Mouse (Mus musculus) brain, embryonic 14.5 days (tissue): Measurements from ENCODE around the gene Mlf2.

Source experiments
- CTCF ChIP-seq: fragments of 200-500 bp; IDR thresholded peaks from 2 replicates; pipeline ENCODE4 v1.5.1; 2012; ENCODE audit warnings: inconsistent platforms, mild to moderate bottlenecking, moderate library complexity, borderline replicate concordance; ENCODE audit not compliant: insufficient read depth, insufficient read length; ENCODE audit errors: extremely low read depth
- POLR2A ChIP-seq: fragments of 200-500 bp; IDR thresholded peaks from 2 replicates; pipeline ENCODE4 v1.6.1; 2012; ENCODE audit warnings: mild to moderate bottlenecking, inconsistent platforms, borderline replicate concordance; ENCODE audit not compliant: poor library complexity, insufficient read depth, insufficient read length, severe bottlenecking; ENCODE audit errors: extremely low read depth

GRCm38 (mm10) chr6:124918890-124919627 lies 12.1 kb upstream of the Mlf2 start:
- TF ChIP-seq POLR2A (no peak), CTCF (no peak)
